Mouse (Mus musculus) ES-E14 (cell line): ENCODE data around the gene Catsper2. TPM values are rescaled to one million over a fixed set of nuclear protein-coding genes. Genes with fewer than 3 reads are reported as not detected.
A peak's percentile ranks its signal among the peaks of the same experiment; 100 is the strongest.

Experiments used
- DNase-seq: peaks from one replicate; pipeline ENCODE4 v3.0.0-alpha.2; 2013; ENCODE audit warnings: low read depth, low spot score
- H3K27ac ChIP-seq: 2 replicates; pipeline ENCODE4 v1.5.1; 2012; ENCODE audit warnings: low read depth, mild to moderate bottlenecking, low read length, moderate library complexity, mixed read lengths; ENCODE audit not compliant: poor library complexity, insufficient read depth, severe bottlenecking
- H3K36me3 ChIP-seq: 2 replicates; pipeline ENCODE4 v1.6.1; 2012; ENCODE audit warnings: mild to moderate bottlenecking, low read length, moderate library complexity, mixed read lengths; ENCODE audit not compliant: control insufficient read depth, poor library complexity, insufficient read depth, severe bottlenecking
- H3K4me1 ChIP-seq, 2 experiments: fragments of 150-350 bp in 1 of 2; sonication (generic) in 1 of 2; 2 replicates each; pipeline ENCODE4 v1.6.1; 2012; ENCODE audit warnings: low read length in 2 of 2, mild to moderate bottlenecking in 1 of 2, mixed read lengths in 1 of 2; ENCODE audit not compliant: control insufficient read depth in 2 of 2, insufficient read depth in 2 of 2, poor library complexity in 1 of 2
- H3K4me3 ChIP-seq, 2 experiments: fragments of 150-350 bp in 1 of 2; sonication (generic) in 1 of 2; 2 replicates each; pipeline ENCODE4 v1.5.1; 2012; ENCODE audit warnings: low read length in 2 of 2, low read depth in 1 of 2, mild to moderate bottlenecking in 1 of 2, mixed read lengths in 1 of 2; ENCODE audit not compliant: insufficient read depth in 1 of 2, poor library complexity in 1 of 2, severe bottlenecking in 1 of 2
- H3K9ac ChIP-seq: 2 replicates; pipeline ENCODE4 v1.6.1; 2012; ENCODE audit warnings: low read depth, mild to moderate bottlenecking, low read length, mixed read lengths; ENCODE audit not compliant: poor library complexity, insufficient read depth, severe bottlenecking
- H3K9me3 ChIP-seq: fragments of 150-350 bp; sonication (generic); 2 replicates; pipeline ENCODE4 v1.6.1; 2012; ENCODE audit warnings: low read depth, mild to moderate bottlenecking, low read length; ENCODE audit not compliant: control insufficient read depth, insufficient read depth
- CHD2 ChIP-seq: IDR thresholded peaks from 2 replicates; pipeline ENCODE4 v1.6.1; 2014; ENCODE audit warnings: mild to moderate bottlenecking, low read depth, low read length, inconsistent platforms
- HCFC1 ChIP-seq: IDR thresholded peaks from 2 replicates; pipeline ENCODE4 v1.6.1; 2012; ENCODE audit warnings: low read length, inconsistent platforms, borderline replicate concordance; ENCODE audit not compliant: insufficient read depth
- MAFK ChIP-seq: IDR thresholded peaks from 2 replicates; pipeline ENCODE4 v1.6.1; 2014; ENCODE audit warnings: mild to moderate bottlenecking, low read depth, low read length, inconsistent platforms; ENCODE audit not compliant: insufficient read depth
- ZC3H11A ChIP-seq: IDR thresholded peaks from 2 replicates; pipeline ENCODE4 v1.6.1; 2012; ENCODE audit warnings: low read depth, mild to moderate bottlenecking, inconsistent platforms, low read length, borderline replicate concordance
- ZNF384 ChIP-seq: IDR thresholded peaks from 2 replicates; pipeline ENCODE4 v1.6.1; 2012; ENCODE audit warnings: low read depth, low read length, inconsistent platforms
- in situ Hi-C, 2 experiments: fragments of 600-800 bp; cut with MboI; formaldehyde crosslinking; loops; one replicate each; pipeline ENCODE4 v1.15.1; 2025; ENCODE audit warnings: low sequenced_read_pairs in 2 of 2, inconsistent platforms in 1 of 2; ENCODE audit not compliant: unreplicated experiment in 2 of 2
- total RNA-seq: library from RNA; depleted of rRNA; stranded (reverse); fragments of 300-350 nt; gene quantifications from 2 replicates; pipeline ENCODE4 v1.2.3, GENCODE M21; 2012

Gene Catsper2
- total RNA-seq, 1 experiment: 3.3 TPM

DNA sequence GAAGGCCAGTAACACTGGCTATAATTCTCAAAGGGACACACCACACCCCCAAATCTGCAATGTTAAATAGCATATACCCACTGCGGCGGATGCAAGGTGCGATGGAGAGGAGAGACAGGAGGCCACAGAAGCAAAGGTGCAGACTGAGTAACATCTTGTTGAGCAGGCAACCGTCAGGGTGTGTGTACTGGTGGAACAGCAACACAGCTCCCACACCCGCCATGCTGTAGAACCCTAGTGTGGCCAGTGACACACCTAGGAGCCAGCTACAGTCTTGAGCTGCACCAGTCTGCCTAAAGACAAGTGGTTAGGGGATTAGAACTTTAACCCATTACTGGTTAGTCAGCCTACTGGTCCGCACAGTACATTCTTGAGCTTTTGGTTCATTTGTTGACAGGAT, 40.3 kb upstream of the Catsper2 start:
- TF ChIP-seq ZC3H11A (no peak), ZNF384 (no peak), HCFC1 (no peak), CHD2 (no peak)
- Histone ChIP-seq H3K27ac (no peak overlapping the region), H3K4me3 (no peak overlapping the region), H3K4me1 (peaks cover 4 to 5% of the 10 kb centered on the region in 2 experiments), H3K9ac (no peak overlapping the region), H3K9me3 (no peaks in the 10 kb centered on the region), H3K36me3 (peaks cover 15% of the 10 kb centered on the region)
- DNase-seq: no peak
- in situ Hi-C loops: no loop called here

DNA sequence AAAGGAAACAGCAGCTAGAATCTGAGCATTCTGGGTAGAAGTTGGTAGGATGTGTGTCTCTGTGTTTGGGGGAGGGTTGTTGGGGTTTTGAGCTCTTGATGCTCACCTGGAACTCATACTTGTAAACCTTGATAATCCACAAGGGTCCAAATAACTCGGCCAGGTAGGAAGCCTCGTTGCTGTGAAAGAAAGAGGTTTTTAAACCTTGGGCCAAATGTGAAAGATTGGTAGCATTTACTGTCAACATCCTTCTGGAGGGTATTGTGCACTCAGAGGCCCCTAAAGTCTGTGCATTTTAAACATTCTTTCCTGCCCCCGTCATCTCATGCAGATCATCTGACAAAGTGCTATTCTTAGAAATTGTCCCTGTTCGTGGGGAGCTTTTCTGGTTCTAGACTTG, 39.4 kb upstream of the Catsper2 start, which contains the start of gene Hypk:
Hypk (plus strand) TSS at position 301 of the 400 bp plus-strand sequence.
- TF ChIP-seq ZC3H11A (no peak), HCFC1 (no peak), ZNF384 (no peak), MAFK (no peak), CHD2 (no peak)
- Histone ChIP-seq H3K9ac (no peak within 1 kb of the TSS), H3K36me3 (peaks cover 15% of the 10 kb centered on the region), H3K4me3 (no peak within 1 kb of the TSS), H3K9me3 (no peaks in the 10 kb centered on the region), H3K27ac (no peak within 1 kb of the TSS), H3K4me1 (peaks cover 2 to 5% of the 10 kb centered on the region in 2 experiments)
- in situ Hi-C loops: no loop called here
- DNase-seq: no peak

- no peak for TF ChIP-seq ZNF384
- TF ChIP-seq ZC3H11A: no peak
- no peak for TF ChIP-seq HCFC1
- no peak for TF ChIP-seq MAFK
- TF ChIP-seq CHD2: no peak
- no peak for DNase-seq
- no peaks in the 10 kb centered on the region for H3K9me3 ChIP-seq
- in situ Hi-C loops: no loop called here
- H3K27ac ChIP-seq: no peak overlapping the region
- no peak overlapping the region for H3K9ac ChIP-seq
- H3K36me3 ChIP-seq: peaks cover 15% of the 10 kb centered on the region
- no peak overlapping the region for H3K4me3 ChIP-seq
- H3K4me1 ChIP-seq: peaks cover 2 to 5% of the 10 kb centered on the region in 2 experiments
Measured at GRCm38 (mm10) chr2:121452361-121452760, 38.8 kb upstream of the Catsper2 start.

DNA sequence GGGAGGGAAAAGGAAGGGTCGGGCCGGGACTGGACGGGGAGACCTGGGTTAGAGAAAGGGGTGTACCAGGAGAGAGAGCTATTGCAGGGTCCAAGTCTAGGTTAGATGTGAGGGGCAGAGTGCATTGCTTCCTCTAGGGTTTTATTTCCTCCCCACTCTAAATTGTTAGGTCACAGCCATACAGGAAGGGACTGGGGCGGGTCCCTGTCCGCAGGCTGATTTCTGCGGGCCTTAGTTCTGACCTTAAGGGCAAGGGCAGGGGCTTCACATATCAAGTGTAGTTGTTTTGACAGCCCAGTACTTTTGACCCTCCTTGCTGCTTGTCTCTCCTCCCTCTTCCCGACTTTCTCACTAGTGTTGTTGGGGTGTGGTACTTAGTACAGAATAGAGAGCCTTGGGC, 36.5 kb upstream of the Catsper2 start:
- TF ChIP-seq ZNF384: no peak
- TF ChIP-seq CHD2: no peak
- TF ChIP-seq HCFC1: no peak
- TF ChIP-seq ZC3H11A: no peak
- no peak for TF ChIP-seq MAFK
- peaks cover 13% of the 10 kb centered on the region for H3K36me3 ChIP-seq
- peak overlapping the region; percentile 93 to 100 for H3K4me3 ChIP-seq
- peak overlapping the region; percentile 88; the same call in 1 of the 2 replicates for H3K27ac ChIP-seq
- peaks cover 2 to 5% of the 10 kb centered on the region in 2 experiments; a peak in 3 of 4 replicates for H3K4me1 ChIP-seq
- peak overlapping the region; percentile 99 for H3K9ac ChIP-seq
- DNase-seq: no peak
- H3K9me3 ChIP-seq: no peaks in the 10 kb centered on the region
- in situ Hi-C loops: no loop called here

DNA sequence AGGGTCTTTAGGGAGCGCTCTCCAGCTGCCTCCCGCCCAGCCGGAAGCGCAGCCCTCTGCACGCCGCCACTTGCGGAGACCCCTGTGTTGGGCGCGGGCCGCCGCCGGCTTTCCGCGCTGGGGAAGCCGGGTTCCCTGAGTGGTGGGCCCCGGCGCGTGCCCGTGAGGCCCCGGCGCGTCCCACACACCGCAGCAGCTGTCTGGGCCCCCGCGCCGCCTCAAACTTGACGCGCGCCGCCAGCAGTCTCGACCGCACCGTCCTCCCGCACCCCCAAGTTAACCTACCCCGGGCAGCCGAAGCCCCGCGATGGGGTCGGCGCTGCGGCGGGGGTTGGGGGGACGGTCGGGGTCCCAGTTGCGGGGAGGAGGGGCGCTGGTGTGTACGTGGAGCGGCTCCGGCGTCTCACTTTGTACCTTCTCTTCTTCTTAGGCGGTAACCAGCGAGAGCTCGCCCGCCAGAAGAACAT, 36.0 kb upstream of the Catsper2 start:
- TF ChIP-seq HCFC1 (no peak; the same call in 1 of the 2 replicates), ZC3H11A (no peak), CHD2 (no peak), ZNF384 (no peak), MAFK (no peak)
- DNase-seq: no peak
- Histone ChIP-seq H3K9ac (peak overlapping the region; percentile 99), H3K9me3 (no peaks in the 10 kb centered on the region), H3K27ac (peak overlapping the region; percentile 88), H3K4me3 (peak overlapping the region; percentile 93 to 100), H3K4me1 (peaks cover 2 to 5% of the 10 kb centered on the region in 2 experiments; a peak in 3 of 4 replicates), H3K36me3 (peaks cover 11% of the 10 kb centered on the region)
- in situ Hi-C loops: no loop called here
